Mouse (Mus musculus): Measurements from ENCODE around the gene 1700016D06Rik. TPM values are rescaled to one million over a fixed set of nuclear protein-coding genes. Genes with fewer than 3 reads are reported as not detected.

1700016D06Rik gene
- total and polyA plus RNA-seq, 3 experiments: not detected

- no peak overlapping the region for H3K4me3 ChIP-seq (replicated peaks in 1 of 3; ENCODE audit: low read depth in 2 of 3, low read length in 2 of 3, poor library complexity in 1 of 3)
- H3K27ac ChIP-seq (ENCODE audit: insufficient read depth, low read depth): no peak overlapping the region
- no peak overlapping the region for H3K9ac ChIP-seq (ENCODE audit: insufficient read depth, low read depth)
- H3K36me3 ChIP-seq (replicated peaks in 1 of 2; ENCODE audit: control insufficient read depth in 1 of 2, insufficient read depth in 1 of 2, low read length in 1 of 2): no peaks in the 10 kb centered on the region
- in situ Hi-C loops (cut with MboI; ENCODE audit: low pct_ligation_motif_present, low pct_unique_long_range_greater_than_20kb, low sequenced_read_pairs) (no loop called here), dilution Hi-C loops (cut with MboI; ENCODE audit: extremely low pct_ligation_motif_present, extremely low pct_unique_long_range_greater_than_20kb, low sequenced_read_pairs) (no loop called here)
- H3K79me2 ChIP-seq (replicated peaks; ENCODE audit: control insufficient read depth, extremely low read depth, insufficient read depth, poor library complexity, severe bottlenecking): no peaks in the 10 kb centered on the region
- no peaks in the 10 kb centered on the region for H3K27me3 ChIP-seq (replicated peaks)
- no peak for DNase-seq (ENCODE audit: extremely low read depth)
- H3K4me2 ChIP-seq (ENCODE audit: insufficient read depth, low read depth, poor library complexity, severe bottlenecking): no peak overlapping the region
- H3K4me1 ChIP-seq (ENCODE audit: control insufficient read depth in 1 of 2, insufficient read depth in 2 of 2): no peaks in the 10 kb centered on the region
- TF ChIP-seq SIN3A (IDR thresholded peaks at IDR 0.05; ENCODE audit: low read length) (no peak), EP300 (IDR thresholded peaks at IDR 0.05; ENCODE audit: low read length) (no peak), USF2 (conservative IDR thresholded peaks at IDR 0.05; ENCODE audit: low read depth, low read length) (no peak), ELF1 (IDR thresholded peaks at IDR 0.05; ENCODE audit: low read depth, low read length) (no peak), HCFC1 (IDR thresholded peaks at IDR 0.05; ENCODE audit: low read depth, low read length) (no peak), GABPA (IDR thresholded peaks at IDR 0.05; ENCODE audit: insufficient replicate concordance, low read depth, low read length) (no peak), NRF1 (IDR thresholded peaks at IDR 0.05; ENCODE audit: low read depth, low read length) (no peak), SMC3 (IDR thresholded peaks at IDR 0.05; ENCODE audit: low read depth, low read length) (no peak), USF1 (IDR thresholded peaks at IDR 0.05; ENCODE audit: low read depth, low read length) (no peak), POLR2A (IDR thresholded peaks at IDR 0.05; ENCODE audit: low read depth, low read length) (no peak), ZKSCAN1 (IDR thresholded peaks at IDR 0.05; ENCODE audit: borderline replicate concordance, low read depth, low read length) (no peak), NELFE (IDR thresholded peaks at IDR 0.05; ENCODE audit: low read depth, low read length) (no peak), MAX (IDR thresholded peaks at IDR 0.05; ENCODE audit: low read length) (no peak), BHLHE40 (IDR thresholded peaks at IDR 0.05; ENCODE audit: low read depth, low read length) (no peak), MAZ (IDR thresholded peaks at IDR 0.05; ENCODE audit: low read depth, low read length) (no peak)
- H3K9me3 ChIP-seq (replicated peaks; ENCODE audit: low read length): no peaks in the 10 kb centered on the region
These were observed 50.8 kb downstream of the 1700016D06Rik start for GRCm38 (mm10) chr8:11650021-11650420.

DNA sequence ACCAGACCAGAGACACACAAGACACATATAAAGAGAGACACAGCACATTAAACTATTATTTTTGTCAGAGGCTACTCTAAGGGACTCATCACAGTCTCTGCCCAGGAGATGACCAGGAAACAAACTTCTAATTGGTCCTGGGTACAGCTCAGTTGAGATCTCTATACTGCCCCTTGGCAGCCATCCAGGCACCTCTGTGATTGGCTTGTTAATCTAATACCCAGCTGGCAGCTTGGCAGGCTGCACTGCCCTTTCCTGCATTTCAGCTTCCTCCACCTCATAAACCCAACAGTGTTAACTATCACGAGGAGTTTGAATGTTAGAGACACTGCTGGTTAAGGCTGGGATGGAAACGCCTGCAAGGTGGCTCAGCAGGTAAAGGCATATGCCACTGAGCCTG is 57.7 kb downstream of the 1700016D06Rik start:
- Histone ChIP-seq H3K36me3 (replicated peaks in 1 of 2; ENCODE audit: control insufficient read depth in 1 of 2, insufficient read depth in 1 of 2, low read length in 1 of 2) (peaks cover 0 to 11% of the 10 kb centered on the region in 2 experiments), H3K4me1 (ENCODE audit: control insufficient read depth in 1 of 2, insufficient read depth in 2 of 2) (peaks cover 3 to 7% of the 10 kb centered on the region in 2 experiments; a peak in 2 of 4 replicates), H3K4me3 (replicated peaks in 1 of 3; ENCODE audit: low read depth in 2 of 3, low read length in 2 of 3, poor library complexity in 1 of 3) (no peak overlapping the region), H3K27ac (ENCODE audit: insufficient read depth, low read depth) (no peak overlapping the region), H3K79me2 (replicated peaks; ENCODE audit: control insufficient read depth, extremely low read depth, insufficient read depth, poor library complexity, severe bottlenecking) (no peaks in the 10 kb centered on the region), H3K9me3 (replicated peaks; ENCODE audit: low read length) (no peaks in the 10 kb centered on the region), H3K27me3 (replicated peaks) (no peaks in the 10 kb centered on the region), H3K9ac (ENCODE audit: insufficient read depth, low read depth) (no peak overlapping the region), H3K4me2 (ENCODE audit: insufficient read depth, low read depth, poor library complexity, severe bottlenecking) (no peak overlapping the region)
- dilution Hi-C loops (cut with MboI; ENCODE audit: extremely low pct_ligation_motif_present, extremely low pct_unique_long_range_greater_than_20kb, low sequenced_read_pairs) (no loop called here), in situ Hi-C loops (cut with MboI; ENCODE audit: low pct_ligation_motif_present, low pct_unique_long_range_greater_than_20kb, low sequenced_read_pairs) (no loop called here)
- no peak for TF ChIP-seq POLR2A (IDR thresholded peaks at IDR 0.05; ENCODE audit: low read depth, low read length)
- TF ChIP-seq TCF12 (IDR thresholded peaks at IDR 0.05; ENCODE audit: low read depth, low read length): no peak
- no peak for TF ChIP-seq UBTF (IDR thresholded peaks at IDR 0.05; ENCODE audit: low read depth, low read length)
- no peak for TF ChIP-seq ZNF384 (IDR thresholded peaks at IDR 0.05; ENCODE audit: low read depth, low read length)
- TF ChIP-seq PAX5 (IDR thresholded peaks at IDR 0.05; ENCODE audit: low read length): no peak
- no peak for TF ChIP-seq E2F4 (IDR thresholded peaks at IDR 0.05; ENCODE audit: insufficient replicate concordance, low read depth, low read length)
- no peak for TF ChIP-seq MYC (IDR thresholded peaks at IDR 0.05; ENCODE audit: low read depth, low read length)
- no peak for DNase-seq (ENCODE audit: extremely low read depth)
